Mouse (Mus musculus): Measurements from ENCODE around the gene Flvcr2. TPM values are rescaled to one million over a fixed set of nuclear protein-coding genes. Genes with fewer than 3 reads are reported as not detected.

Gene Flvcr2
- polyA plus RNA-seq, 1 experiment from 2014 or later, result 4.8 TPM

- peak overlapping the region; percentile 50; the same call in 1 of the 2 replicates for H3K9ac ChIP-seq (ENCODE audit: low read length)
- no peak overlapping the region for H3K27ac ChIP-seq (replicated peaks)
- peak overlapping the region; percentile 51 for H3K4me3 ChIP-seq (ENCODE audit: low read depth, low read length)
- no peaks in the 10 kb centered on the region for H3K36me3 ChIP-seq (ENCODE audit: control insufficient read depth, insufficient read depth, low read length)
- no peaks in the 10 kb centered on the region for H3K27me3 ChIP-seq (ENCODE audit: control insufficient read depth, insufficient read depth, low read length)
- H3K4me1 ChIP-seq (replicated peaks; ENCODE audit: control insufficient read depth, insufficient read depth), result no peaks in the 10 kb centered on the region
- ATAC-seq (ENCODE audit: low FRiP score, low TSS enrichment) (no peak; the same call in 1 of the 2 replicates), DNase-seq (ENCODE audit: low spot score) (no peak)
- 19% methylated on average over 21 of the region's 21 CpGs for WGBS
- TF ChIP-seq CTCF (IDR thresholded peaks at IDR 0.05; ENCODE audit: low read depth) (no peak), EP300 (optimal IDR thresholded peaks at IDR 0.05) (no peak)
- H3K4me2 ChIP-seq (replicated peaks; ENCODE audit: low read depth), result peak overlapping the region; percentile 99
- no peaks in the 10 kb centered on the region for H3K9me3 ChIP-seq (ENCODE audit: control insufficient read depth, low read length)
These were observed 419 bp downstream of the Flvcr2 start for GRCm38 (mm10) chr12:85746696-85747219.

GRCm38 (mm10) chr12:85747343-85747742, 1.0 kb downstream of the Flvcr2 start:
- Histone ChIP-seq H3K4me3 (ENCODE audit: low read depth, low read length) (no peak overlapping the region), H3K27me3 (ENCODE audit: control insufficient read depth, insufficient read depth, low read length) (no peaks in the 10 kb centered on the region), H3K4me1 (replicated peaks; ENCODE audit: control insufficient read depth, insufficient read depth) (no peaks in the 10 kb centered on the region), H3K27ac (replicated peaks) (no peak overlapping the region), H3K36me3 (ENCODE audit: control insufficient read depth, insufficient read depth, low read length) (no peaks in the 10 kb centered on the region), H3K9ac (ENCODE audit: low read length) (no peak overlapping the region), H3K4me2 (replicated peaks; ENCODE audit: low read depth) (peak overlapping the region; percentile 99), H3K9me3 (ENCODE audit: control insufficient read depth, low read length) (no peaks in the 10 kb centered on the region)
- DNase-seq (ENCODE audit: low spot score) (no peak), ATAC-seq (ENCODE audit: low FRiP score, low TSS enrichment) (no peak)
- TF ChIP-seq EP300 (optimal IDR thresholded peaks at IDR 0.05), result no peak
- no peak for TF ChIP-seq CTCF (IDR thresholded peaks at IDR 0.05; ENCODE audit: low read depth)
- WGBS, result 80% methylated on average over 10 of the region's 10 CpGs

GRCm38 (mm10) chr12:85749861-85750260, 3.5 kb downstream of the Flvcr2 start:
- DNase-seq (ENCODE audit: low spot score), result no peak
- no peak overlapping the region for H3K4me3 ChIP-seq (ENCODE audit: low read depth, low read length)
- no peak overlapping the region for H3K27ac ChIP-seq (replicated peaks)
- H3K4me1 ChIP-seq (replicated peaks; ENCODE audit: control insufficient read depth, insufficient read depth), result no peaks in the 10 kb centered on the region
- H3K27me3 ChIP-seq (ENCODE audit: control insufficient read depth, insufficient read depth, low read length), result no peaks in the 10 kb centered on the region
- no peak overlapping the region for H3K9ac ChIP-seq (ENCODE audit: low read length)
- H3K9me3 ChIP-seq (ENCODE audit: control insufficient read depth, low read length), result no peaks in the 10 kb centered on the region
- H3K4me2 ChIP-seq (replicated peaks; ENCODE audit: low read depth), result no peak overlapping the region
- H3K36me3 ChIP-seq (ENCODE audit: control insufficient read depth, insufficient read depth, low read length), result no peaks in the 10 kb centered on the region
- TF ChIP-seq EP300 (optimal IDR thresholded peaks at IDR 0.05), result no peak
- no peak for TF ChIP-seq CTCF (IDR thresholded peaks at IDR 0.05; ENCODE audit: low read depth)
- 90% methylated on average over 9 of the region's 9 CpGs for WGBS
- ATAC-seq (ENCODE audit: low FRiP score, low TSS enrichment), result no peak

- 82% methylated on average over 6 of the region's 6 CpGs for WGBS
- no peak for TF ChIP-seq CTCF (IDR thresholded peaks at IDR 0.05; ENCODE audit: low read depth)
- no peak for TF ChIP-seq EP300 (optimal IDR thresholded peaks at IDR 0.05)
- ATAC-seq (ENCODE audit: low FRiP score, low TSS enrichment), result no peak
- H3K27me3 ChIP-seq (ENCODE audit: control insufficient read depth, insufficient read depth, low read length), result no peaks in the 10 kb centered on the region
- no peak overlapping the region for H3K4me2 ChIP-seq (replicated peaks; ENCODE audit: low read depth)
- no peak overlapping the region for H3K4me3 ChIP-seq (ENCODE audit: low read depth, low read length)
- no peak overlapping the region for H3K27ac ChIP-seq (replicated peaks)
- H3K4me1 ChIP-seq (replicated peaks; ENCODE audit: control insufficient read depth, insufficient read depth), result no peaks in the 10 kb centered on the region
- DNase-seq (ENCODE audit: low spot score), result no peak
- no peaks in the 10 kb centered on the region for H3K36me3 ChIP-seq (ENCODE audit: control insufficient read depth, insufficient read depth, low read length)
- H3K9ac ChIP-seq (ENCODE audit: low read length), result no peak overlapping the region
- no peaks in the 10 kb centered on the region for H3K9me3 ChIP-seq (ENCODE audit: control insufficient read depth, low read length)
These were observed 5.8 kb downstream of the Flvcr2 start for GRCm38 (mm10) chr12:85752116-85752515.

- no peaks in the 10 kb centered on the region for H3K27me3 ChIP-seq (ENCODE audit: control insufficient read depth, insufficient read depth, low read length)
- DNase-seq (ENCODE audit: low spot score), result no peak
- H3K27ac ChIP-seq (replicated peaks), result 0 out of 2 replicates have a peak overlapping the region, but pooled peaks have one; percentile 45
- H3K4me2 ChIP-seq (replicated peaks; ENCODE audit: low read depth), result no peak overlapping the region
- ATAC-seq (ENCODE audit: low FRiP score, low TSS enrichment), result no peak
- H3K4me1 ChIP-seq (replicated peaks; ENCODE audit: control insufficient read depth, insufficient read depth), result no peaks in the 10 kb centered on the region
- H3K9me3 ChIP-seq (ENCODE audit: control insufficient read depth, low read length), result no peaks in the 10 kb centered on the region
- no peak overlapping the region for H3K9ac ChIP-seq (ENCODE audit: low read length)
- no peak overlapping the region for H3K4me3 ChIP-seq (ENCODE audit: low read depth, low read length)
- TF ChIP-seq CTCF (IDR thresholded peaks at IDR 0.05; ENCODE audit: low read depth) (no peak), EP300 (optimal IDR thresholded peaks at IDR 0.05) (no peak)
- 43% methylated on average over 2 of the region's 2 CpGs for WGBS
- no peaks in the 10 kb centered on the region for H3K36me3 ChIP-seq (ENCODE audit: control insufficient read depth, insufficient read depth, low read length)
These were observed 6.9 kb downstream of the Flvcr2 start for GRCm38 (mm10) chr12:85753223-85753622.

- Histone ChIP-seq H3K4me2 (replicated peaks; ENCODE audit: low read depth) (no peak overlapping the region), H3K9ac (ENCODE audit: low read length) (no peak overlapping the region), H3K36me3 (ENCODE audit: control insufficient read depth, insufficient read depth, low read length) (no peaks in the 10 kb centered on the region), H3K27me3 (ENCODE audit: control insufficient read depth, insufficient read depth, low read length) (no peaks in the 10 kb centered on the region), H3K27ac (replicated peaks) (no peak overlapping the region), H3K4me1 (replicated peaks; ENCODE audit: control insufficient read depth, insufficient read depth) (no peaks in the 10 kb centered on the region), H3K4me3 (ENCODE audit: low read depth, low read length) (no peak overlapping the region), H3K9me3 (ENCODE audit: control insufficient read depth, low read length) (no peaks in the 10 kb centered on the region)
- WGBS, result 41% methylated on average over 5 of the region's 5 CpGs
- TF ChIP-seq EP300 (optimal IDR thresholded peaks at IDR 0.05), result no peak
- TF ChIP-seq CTCF (IDR thresholded peaks at IDR 0.05; ENCODE audit: low read depth), result no peak
- DNase-seq (ENCODE audit: low spot score) (no peak), ATAC-seq (ENCODE audit: low FRiP score, low TSS enrichment) (no peak)
These were observed 8.4 kb downstream of the Flvcr2 start for GRCm38 (mm10) chr12:85754611-85755265.

All from stomach, postnatal 0 days (tissue).